Comparison of ENCODE assay signal across 8 mouse cellular contexts in genomic region chr7:16874756-16875309, GRCm38 (mm10). TPM values are rescaled to one million over a fixed set of nuclear protein-coding genes. Genes with fewer than 3 reads are reported as not detected.
DNase-seq lines count a peak whose midpoint lies in the region; ATAC-seq lines count a peak whose summit lies in the region.

No protein-coding gene starts in this region.

- no peak overlapping the region; the same call in 1 of the 2 replicates for H3K9ac ChIP-seq in hindbrain, embryonic 11.5 days (ENCODE audit: low read depth, low read length)

- H3K4me1 ChIP-seq in hindbrain, embryonic 11.5 days (replicated peaks; ENCODE audit: control insufficient read depth, insufficient read depth, low read length): peaks cover 6% of the 10 kb centered on the region

- peak overlapping the region; percentile 89 for H3K4me2 ChIP-seq in hindbrain, embryonic 11.5 days (replicated peaks; ENCODE audit: low read depth, low read length)

- ATAC-seq in hindbrain, embryonic 11.5 days (ENCODE audit: low FRiP score): peak; percentile 97

- no peaks in the 10 kb centered on the region for H3K9me3 ChIP-seq in hindbrain, embryonic 11.5 days (ENCODE audit: control insufficient read depth, low read length)

- peak overlapping the region; percentile 85 for H3K4me3 ChIP-seq in hindbrain, embryonic 11.5 days (ENCODE audit: low read depth, low read length)

- H3K36me3 ChIP-seq in hindbrain, embryonic 11.5 days (ENCODE audit: control insufficient read depth, insufficient read depth, low read length): 0 out of 2 replicates have a peak, but pooled peaks cover 2% of the 10 kb centered on the region

- under 1% methylated on average over 28 of the region's 33 CpGs for whole genome bisulfite sequencing in hindbrain, embryonic 11.5 days

- DNase-seq in Muller cell, postnatal 12 days (ENCODE audit: inconsistent ontology term): peak; percentile 100
- DNase-seq in cerebellum, adult 9-11 months: peak; percentile 100
- peak; percentile 100 for DNase-seq in frontal cortex, adult 2 months (ENCODE audit: extremely low spot score in 1 of 2, low spot score in 1 of 2)
- DNase-seq in hindbrain, embryonic 11.5 days (ENCODE audit: low spot score): peak; percentile 100
- peak; percentile 99 for DNase-seq in layer of hippocampus, postnatal 10 days (ENCODE audit: low spot score in 2 of 2)
- peak; percentile 100 for DNase-seq in lung, postnatal 10 days
- peak; percentile 99 for DNase-seq in ovary, postnatal 36 days (ENCODE audit: low spot score)
- DNase-seq in thymus, postnatal 25 days: peak; percentile 99

- peak overlapping the region; percentile 87 for H3K27ac ChIP-seq in hindbrain, embryonic 11.5 days (ENCODE audit: low read depth, low read length)

- H3K27me3 ChIP-seq in hindbrain, embryonic 11.5 days (ENCODE audit: control insufficient read depth, insufficient read depth, low read length): no peaks in the 10 kb centered on the region

RNA-seq across cellular contexts. Expression of gene Dact3, which starts 0.3 kb away (rescaled TPM):
- 151 and 154 TPM in 2 replicates for polyA plus RNA-seq in frontal cortex, adult 2 months (2012; rRNA removed)
- 7.6 and 8.0 TPM in 2 replicates for polyA plus RNA-seq in hindbrain, embryonic 11.5 days (2014; fragmentation: Nextera tagmentation; extraction: Ambion mirVana)
- 10 to 100 TPM; 95.0 to 96.3 TPM for total RNA-seq in layer of hippocampus, postnatal 10 days (2021)

RNA-seq across cellular contexts. Expression of gene Gng8, which starts 16.8 kb away (rescaled TPM):
- 5.9 and 7.6 TPM in 2 replicates for polyA plus RNA-seq in frontal cortex, adult 2 months (2012; rRNA removed)
- polyA plus RNA-seq in hindbrain, embryonic 11.5 days (2014; fragmentation: Nextera tagmentation; extraction: Ambion mirVana): 9.0 and 11.0 TPM in 2 replicates
- 1 to 10 TPM in 1 of 2 experiments, under 1 TPM in 1; 0.94 to 1.3 TPM for total RNA-seq in layer of hippocampus, postnatal 10 days (2021)

RNA-seq across cellular contexts. Expression of gene Ptgir, which starts 31.5 kb away (rescaled TPM):
- polyA plus RNA-seq in frontal cortex, adult 2 months (2012; rRNA removed): 0.20 and 0.25 TPM in 2 replicates
- 0.56 and 0.81 TPM in 2 replicates for polyA plus RNA-seq in hindbrain, embryonic 11.5 days (2014; fragmentation: Nextera tagmentation; extraction: Ambion mirVana)
- not detected for total RNA-seq in layer of hippocampus, postnatal 10 days (2021)

RNA-seq across cellular contexts. Expression of gene Prkd2, which starts 32.1 kb away (rescaled TPM):
- 6.4 and 6.7 TPM in 2 replicates for polyA plus RNA-seq in frontal cortex, adult 2 months (2012; rRNA removed)
- 8.8 and 9.4 TPM in 2 replicates for polyA plus RNA-seq in hindbrain, embryonic 11.5 days (2014; fragmentation: Nextera tagmentation; extraction: Ambion mirVana)
- total RNA-seq in layer of hippocampus, postnatal 10 days (2021): 1 to 10 TPM; 7.5 to 9.9 TPM

RNA-seq across cellular contexts. Expression of gene Calm3, which starts 49.1 kb away (rescaled TPM):
- polyA plus RNA-seq in frontal cortex, adult 2 months (2012; rRNA removed): 1,679 and 1,948 TPM in 2 replicates
- 322 and 337 TPM in 2 replicates for polyA plus RNA-seq in hindbrain, embryonic 11.5 days (2014; fragmentation: Nextera tagmentation; extraction: Ambion mirVana)
- 1,000 to 10,000 TPM; 2,090 to 2,190 TPM for total RNA-seq in layer of hippocampus, postnatal 10 days (2021)

Comparison
In these comparisons a context has a peak if more than half of its experiments do, and no peak if none do; other contexts are left out.
1. Peak in every context shown above with its lines: DNase-seq, ATAC-seq, H3K4me3 ChIP-seq and H3K27ac ChIP-seq.
2. RNA of gene Dact3, which starts 0.3 kb away (polyA plus RNA-seq): 151 to 154 TPM in frontal cortex, adult 2 months; 7.6 to 8.0 TPM in hindbrain, embryonic 11.5 days; every median in the first group is over 10 times any median in the second.